Mouse (Mus musculus) spleen, postnatal 36 days (tissue): Measurements from ENCODE around the gene Kcnj10.

Experiments
- DNase-seq, 2 experiments: peaks; one replicate each; pipeline ENCODE4 v3.0.0; 2022; ENCODE audit warnings: low spot score in 2 of 2, mixed read lengths in 1 of 2

The Kcnj10 gene

GRCm38 (mm10) chr1:172376758-172377458 lies 35.9 kb downstream of the Kcnj10 start:
- DNase-seq, result no peak

- DNase-seq, result no peak
Measured at GRCm38 (mm10) chr1:172380066-172380465, 39.1 kb downstream of the Kcnj10 start.

DNA sequence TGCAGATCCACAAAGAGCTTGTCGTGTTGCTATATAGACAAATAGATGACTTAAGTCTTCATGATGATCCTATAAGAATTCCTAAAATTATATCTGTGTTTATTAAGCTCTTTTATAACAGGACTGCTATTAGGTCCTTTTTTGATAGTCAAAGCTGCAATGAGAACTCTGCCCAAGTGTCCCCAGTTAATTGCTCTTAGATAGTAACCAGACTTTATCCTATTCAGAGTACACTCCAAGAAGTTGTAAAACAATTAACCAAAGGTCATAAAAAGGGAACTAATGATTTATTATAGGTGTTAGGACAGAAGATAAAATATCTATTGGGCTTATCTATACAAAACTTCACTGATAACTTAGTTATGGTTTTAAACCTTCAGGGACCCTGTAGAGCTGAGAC lies 41.1 kb downstream of the Kcnj10 start:
- no peak for DNase-seq

- DNase-seq, result no peak
Measured at GRCm38 (mm10) chr1:172387246-172387645, 46.2 kb downstream of the Kcnj10 start.

DNA sequence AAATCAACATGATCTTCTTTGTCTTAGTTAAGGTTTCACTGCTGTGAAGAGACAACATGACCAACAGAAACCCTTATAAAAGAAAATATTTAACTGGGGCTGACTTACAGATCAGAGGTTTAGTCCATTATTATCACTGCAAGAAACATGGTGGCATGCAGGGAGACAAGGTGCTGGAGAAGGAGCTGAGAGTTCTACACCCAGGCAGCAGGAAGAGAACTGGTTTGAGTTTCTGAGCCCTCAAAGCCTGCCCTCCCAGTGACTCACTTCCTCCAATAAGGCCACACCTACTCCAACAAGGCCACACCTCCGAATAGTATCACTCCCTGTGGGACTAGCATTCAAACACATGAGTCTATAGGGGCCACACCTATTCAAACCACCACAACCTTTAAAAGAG lies 49.8 kb downstream of the Kcnj10 start:
- DNase-seq, result peak; percentile 45 to 55

DNA sequence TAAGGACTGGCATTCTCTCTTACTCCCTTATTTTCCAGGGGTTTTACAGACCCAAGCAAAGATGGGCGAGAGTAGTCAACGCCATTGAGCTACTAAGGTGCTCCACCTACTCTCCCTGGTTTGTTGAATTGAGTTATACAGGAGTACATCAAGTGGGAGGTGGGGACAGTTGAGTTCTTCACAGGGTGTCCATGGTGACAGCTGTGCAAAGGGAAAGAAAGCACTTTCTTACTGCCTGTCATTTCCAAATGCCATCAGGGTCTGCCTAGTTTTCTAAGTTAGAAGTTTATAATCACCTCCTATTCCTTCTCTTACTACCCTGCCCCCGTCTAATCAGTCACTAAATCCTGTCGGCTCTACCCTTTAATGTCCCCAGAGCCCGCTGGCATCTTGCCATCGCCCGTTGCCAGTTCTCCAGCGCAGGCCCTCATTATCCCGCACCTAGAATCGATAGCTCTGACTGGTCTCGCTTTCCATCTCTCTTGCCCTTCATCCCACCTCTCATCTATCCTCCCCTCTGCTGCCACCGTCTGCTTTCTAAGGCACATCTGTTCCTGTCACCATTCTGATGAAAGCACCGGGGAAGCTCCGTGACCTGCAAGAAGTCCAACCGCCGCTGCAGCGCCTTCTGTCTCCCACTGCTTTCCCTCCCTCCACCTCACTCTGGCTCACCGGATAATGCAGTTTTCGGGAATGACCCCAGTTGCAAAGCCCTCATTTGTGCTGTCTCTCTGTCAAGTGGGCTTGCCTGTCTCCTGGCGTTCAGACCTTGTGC lies 51.0 kb downstream of the Kcnj10 start:
- no peak for DNase-seq

DNA sequence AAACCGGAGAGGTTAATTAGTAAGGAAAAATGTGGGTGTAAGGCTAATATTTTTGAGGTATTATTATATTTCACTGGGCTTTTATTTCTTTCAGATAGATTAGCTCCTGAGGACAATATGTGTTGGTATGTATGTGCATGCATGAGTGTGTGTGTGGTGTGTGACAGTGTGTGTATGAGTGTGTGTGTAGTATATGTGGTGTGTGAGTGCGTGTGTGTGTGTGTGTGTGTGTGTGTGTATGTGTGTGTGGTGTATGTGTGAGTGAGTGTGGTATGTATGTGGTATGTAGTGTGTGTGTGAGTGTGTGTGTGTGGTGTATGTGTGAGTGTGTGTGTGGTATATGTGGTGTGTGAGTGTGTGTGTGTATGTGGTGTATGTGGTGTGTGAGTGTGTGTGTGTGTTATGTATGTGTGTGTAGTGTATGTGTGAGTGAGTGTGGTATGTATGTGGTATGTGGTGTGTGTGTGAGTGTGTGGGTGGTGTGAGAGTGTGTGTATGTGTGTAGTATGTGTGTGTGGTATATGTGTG lies 51.7 kb downstream of the Kcnj10 start:
- DNase-seq, result no peak

DNA sequence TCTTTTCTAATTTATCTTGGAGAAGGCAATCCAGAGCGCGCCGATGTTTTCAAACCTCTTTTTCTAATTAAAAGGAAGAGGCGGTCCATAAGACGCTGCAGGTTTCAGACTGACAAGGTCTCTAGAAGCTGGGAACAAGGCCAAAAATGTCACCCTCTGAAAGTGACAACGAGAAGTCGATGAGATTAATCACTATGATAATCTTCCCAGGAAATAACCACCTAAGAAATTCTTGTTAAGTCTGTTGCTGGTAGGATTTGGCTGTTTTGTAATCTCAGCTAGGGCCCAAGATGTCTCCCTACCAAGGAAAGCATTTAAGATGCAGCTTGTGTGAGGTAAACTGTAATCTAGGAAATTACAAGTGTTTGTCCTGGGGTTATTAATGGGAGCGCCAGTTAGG lies 52.7 kb downstream of the Kcnj10 start:
- DNase-seq, result no peak

- no peak for DNase-seq
Measured at GRCm38 (mm10) chr1:172396996-172397752, 56.2 kb downstream of the Kcnj10 start.

DNA sequence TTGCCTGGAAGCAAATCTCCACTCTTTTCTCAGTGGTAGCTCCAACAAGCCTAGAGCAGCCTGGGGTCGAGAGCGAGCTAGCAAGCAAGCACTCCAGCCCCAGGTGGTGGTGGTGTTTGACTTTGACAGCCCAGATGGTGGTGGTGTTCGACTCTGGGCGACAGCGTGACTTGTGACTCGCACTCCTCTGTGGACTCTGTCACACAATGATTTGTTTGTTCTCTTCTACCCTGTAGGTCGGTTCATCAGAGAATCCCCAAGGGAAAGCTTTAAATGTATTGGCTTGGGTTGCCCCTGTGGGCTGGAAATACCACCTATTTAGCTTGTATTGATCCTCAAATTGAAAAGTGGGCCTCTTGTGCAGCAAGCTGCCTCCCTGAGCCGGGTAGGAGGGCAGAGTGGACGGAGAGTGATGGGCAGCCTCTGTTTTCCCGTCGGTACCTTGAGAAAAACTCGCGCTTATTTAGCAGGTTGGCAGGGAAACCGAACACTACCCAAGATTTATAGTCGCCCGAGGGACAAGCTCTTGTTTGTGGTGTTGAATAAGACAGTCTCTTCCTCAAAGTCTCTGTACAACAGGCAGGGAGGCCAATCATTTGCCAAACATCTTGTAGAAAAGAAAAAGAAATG lies 65.2 kb downstream of the Kcnj10 start:
- no peak for DNase-seq

DNA sequence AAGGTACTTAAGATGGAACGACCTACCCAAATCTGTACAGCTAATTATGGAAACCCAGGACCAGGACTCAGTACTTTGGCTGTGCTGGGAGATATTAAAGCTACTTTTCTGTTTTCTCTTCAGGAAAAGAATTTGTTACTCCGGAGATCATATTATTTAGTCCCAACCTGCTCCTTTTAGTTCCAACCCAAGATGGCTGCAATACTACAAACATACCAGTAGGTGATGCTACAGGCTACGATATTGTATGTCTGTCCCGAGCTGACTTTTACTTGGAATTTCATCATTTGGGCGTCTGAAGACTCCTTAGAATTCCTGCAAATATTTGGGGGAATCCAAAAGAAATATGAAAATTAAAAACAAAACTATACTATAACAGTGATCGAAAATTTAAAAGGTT lies 68.0 kb downstream of the Kcnj10 start:
- no peak for DNase-seq

DNA sequence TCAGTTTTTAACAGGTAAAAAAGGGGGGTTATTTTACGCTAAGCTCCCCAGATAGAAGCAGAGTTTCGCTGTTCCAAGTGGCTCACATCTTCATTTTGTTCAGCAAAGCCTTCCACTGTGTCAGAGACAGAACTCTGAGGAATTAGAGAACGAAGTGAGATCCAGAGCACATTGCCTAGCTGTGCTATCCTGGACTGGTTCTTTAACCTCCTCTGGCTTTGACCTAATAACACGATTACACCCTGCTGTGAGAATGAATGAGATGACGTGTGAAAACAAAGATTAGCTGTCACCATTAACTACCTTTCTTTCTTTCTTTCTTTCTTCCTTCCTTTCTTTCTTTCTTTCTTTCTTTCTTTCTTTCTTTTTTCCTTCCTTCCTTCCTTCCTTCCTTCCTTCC lies 68.4 kb downstream of the Kcnj10 start:
- no peak for DNase-seq

DNA sequence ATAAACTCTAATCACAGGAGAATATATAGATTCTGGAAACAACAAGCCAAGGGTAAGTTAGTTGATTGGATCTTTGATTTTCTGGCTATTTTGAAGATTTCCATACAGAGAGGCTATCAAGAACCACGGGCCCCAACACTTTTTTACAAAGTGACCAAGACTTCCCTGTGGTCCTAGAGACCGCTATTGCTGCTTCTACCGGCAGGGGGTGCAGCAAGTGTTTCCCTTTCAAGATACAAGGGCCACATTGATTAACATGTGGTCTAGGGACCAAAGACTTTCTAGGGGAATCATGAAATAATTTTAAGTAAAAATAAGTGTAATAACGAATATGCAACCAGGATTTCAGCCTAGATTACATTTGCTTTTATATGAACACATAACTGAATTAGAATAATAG lies 69.8 kb downstream of the Kcnj10 start:
- DNase-seq, result peak; percentile 56 to 71

- DNase-seq, result peak; percentile 47 to 50
Measured at GRCm38 (mm10) chr1:172412204-172412603, 71.2 kb downstream of the Kcnj10 start.

DNA sequence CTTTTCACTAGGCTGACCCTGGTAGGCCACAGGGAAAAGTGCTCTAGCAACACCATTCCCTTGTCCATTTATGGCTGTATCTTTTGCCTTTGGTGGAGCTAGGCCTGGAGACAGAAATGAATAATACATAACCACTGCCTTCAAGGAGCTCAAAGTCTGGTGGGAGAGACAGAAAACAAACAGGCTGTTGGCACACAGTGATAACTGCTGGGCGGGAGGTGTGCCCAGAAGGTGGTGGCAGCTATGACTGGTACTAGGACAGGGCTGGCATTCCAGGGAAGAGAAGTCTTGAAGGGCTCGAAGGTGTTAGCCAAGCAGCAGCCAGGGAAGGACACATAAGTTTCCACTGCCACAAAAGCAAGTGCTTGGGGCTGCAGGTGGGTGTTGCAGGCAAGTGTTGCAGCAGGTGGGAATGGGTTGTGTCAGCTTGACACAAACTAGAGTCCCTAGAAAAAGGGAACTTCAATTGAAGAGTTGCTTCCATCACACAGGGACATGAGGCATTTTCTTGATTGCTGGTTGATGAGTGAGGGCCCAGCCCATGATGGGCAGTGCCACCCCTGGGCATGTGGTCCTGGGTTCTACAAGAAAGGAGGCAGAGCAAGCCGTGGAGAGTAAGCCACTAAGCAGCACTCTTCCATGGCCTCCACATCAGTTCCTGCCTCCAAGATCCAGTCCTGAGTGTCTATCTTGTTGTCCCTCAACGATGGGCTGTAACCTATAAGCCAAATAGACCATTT lies 72.7 kb downstream of the Kcnj10 start:
- no peak for DNase-seq

DNA sequence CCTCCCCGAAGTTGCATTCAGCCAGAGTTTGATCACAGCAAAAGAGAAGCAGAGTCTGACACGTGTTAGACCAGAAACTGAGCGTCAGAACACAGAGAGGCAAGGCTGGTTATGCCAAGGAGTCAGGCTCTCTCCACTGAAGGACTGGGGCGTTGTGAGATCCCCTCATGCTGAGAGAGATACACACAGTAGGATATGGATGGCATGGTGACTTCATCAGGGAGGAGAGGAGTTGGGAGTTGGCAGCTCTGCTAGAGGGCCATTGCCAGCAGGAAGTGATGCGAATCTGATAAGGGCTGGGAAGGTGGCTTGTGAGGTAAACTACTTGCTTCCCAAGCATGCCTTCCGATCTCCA lies 73.2 kb downstream of the Kcnj10 start:
- no peak for DNase-seq

- no peak for DNase-seq
Measured at GRCm38 (mm10) chr1:172415061-172415460, 74.1 kb downstream of the Kcnj10 start.

- DNase-seq, result peak; percentile 34 to 38
Measured at GRCm38 (mm10) chr1:172418173-172418572, 77.2 kb downstream of the Kcnj10 start.

DNA sequence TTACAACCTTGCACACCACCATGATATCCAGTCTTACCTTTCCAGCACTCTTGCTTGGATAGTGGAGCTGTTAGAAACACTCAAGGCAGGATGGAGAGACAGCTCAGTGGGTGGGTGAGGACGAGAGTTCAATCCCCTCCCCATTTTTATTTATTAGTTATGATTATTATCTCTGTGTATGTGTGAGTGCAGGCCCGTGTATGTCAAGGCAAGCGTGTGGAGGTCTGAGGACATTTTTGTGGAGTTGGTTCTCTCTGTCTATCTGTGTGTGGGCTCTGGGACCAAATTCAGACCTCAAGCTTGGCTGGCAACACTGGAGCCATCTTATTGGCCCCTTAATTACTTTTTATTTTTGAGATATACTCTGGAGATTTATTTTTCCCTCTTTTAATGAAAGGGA lies 77.6 kb downstream of the Kcnj10 start:
- DNase-seq, result no peak

GRCm38 (mm10) chr1:172420181-172420580 lies 79.2 kb downstream of the Kcnj10 start:
- DNase-seq, result no peak

DNA sequence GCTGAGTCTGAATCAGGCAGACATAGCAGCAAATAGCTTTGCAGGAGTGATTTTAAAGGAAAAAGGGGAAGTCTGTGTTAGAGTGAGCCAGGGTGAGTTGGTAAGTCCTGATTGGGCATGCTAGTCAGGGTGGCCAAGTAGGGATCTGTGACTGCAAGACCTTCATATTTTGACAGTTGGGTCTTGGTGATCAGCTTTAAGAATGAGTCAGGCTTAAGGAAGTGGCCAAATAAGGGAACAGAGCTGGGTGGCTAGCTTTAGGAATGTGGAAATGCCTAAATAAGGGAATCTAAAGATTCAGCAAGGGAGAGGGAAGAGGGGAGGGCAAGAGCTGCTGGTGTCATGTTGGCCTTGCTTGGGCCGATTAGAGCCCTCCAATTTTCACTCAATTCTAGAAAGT lies 82.4 kb downstream of the Kcnj10 start:
- DNase-seq, result no peak
